8 mouse cellular contexts compared by ENCODE assay signal in genomic region chr10:121836507-121837165, GRCm38 (mm10).
DNase-seq lines count a peak whose midpoint lies in the region; ATAC-seq and TF ChIP-seq lines count a peak whose summit lies in the region.

No protein-coding gene starts in this region.

- H3K4me3 ChIP-seq in neural tube, embryonic 11.5 days (ENCODE audit: low read depth, low read length), result no peak overlapping the region
- H3K4me3 ChIP-seq in embryonic fibroblast, embryonic 13.5 days (ENCODE audit: insufficient read depth, low read length), result peak overlapping the region; percentile 40
- peak overlapping the region; percentile 47 for H3K4me3 ChIP-seq in heart, embryonic 16.5 days (ENCODE audit: low read length)
- peak overlapping the region; percentile 19 for H3K4me3 ChIP-seq in lung, postnatal 0 days (ENCODE audit: low read depth, low read length)

- H3K9me3 ChIP-seq in neural tube, embryonic 11.5 days (ENCODE audit: control insufficient read depth, low read length), result no peaks in the 10 kb centered on the region
- H3K9me3 ChIP-seq in heart, embryonic 16.5 days (replicated peaks; ENCODE audit: control insufficient read depth, low read length), result no peaks in the 10 kb centered on the region
- no peaks in the 10 kb centered on the region for H3K9me3 ChIP-seq in lung, postnatal 0 days (ENCODE audit: low read length)

- ATAC-seq in neural tube, embryonic 11.5 days (ENCODE audit: insufficient read depth, low FRiP score, low TSS enrichment), result no peak
- peak; percentile 71 for ATAC-seq in heart, embryonic 16.5 days (replicated peaks; ENCODE audit: extremely low read depth, insufficient read depth, low FRiP score)
- ATAC-seq in lung, postnatal 0 days, result peak; percentile 73

- peak; percentile 26 for DNase-seq in neural tube, embryonic 11.5 days (ENCODE audit: low spot score)
- no peak for DNase-seq in neural tube, embryonic 10.5 days (ENCODE audit: extremely low spot score, low spot score)
- peak; percentile 79 to 80 for DNase-seq in kidney, postnatal 25 days
- peak; percentile 71 for DNase-seq in lung, postnatal 0 days (ENCODE audit: low spot score)
- peak; percentile 80 for DNase-seq in right cerebral cortex, postnatal 4 days
- DNase-seq in spleen, adult 18-20 months, result no peak

- H3K27me3 ChIP-seq in neural tube, embryonic 11.5 days (ENCODE audit: control insufficient read depth, insufficient read depth, low read length), result no peaks in the 10 kb centered on the region
- no peaks in the 10 kb centered on the region for H3K27me3 ChIP-seq in heart, embryonic 16.5 days (ENCODE audit: control insufficient read depth, insufficient read depth, low read length)
- H3K27me3 ChIP-seq in lung, postnatal 0 days (replicated peaks; ENCODE audit: insufficient read depth, low read length), result no peaks in the 10 kb centered on the region

- TF ChIP-seq EP300 in lung, postnatal 0 days (IDR thresholded peaks at IDR 0.05), result no peak

- no peaks in the 10 kb centered on the region for H3K4me1 ChIP-seq in neural tube, embryonic 11.5 days (ENCODE audit: control insufficient read depth, insufficient read depth, low read length)
- H3K4me1 ChIP-seq in embryonic fibroblast, embryonic 13.5 days (ENCODE audit: control insufficient read depth, insufficient read depth, low read length), result 0 out of 2 replicates have a peak, but pooled peaks cover 7% of the 10 kb centered on the region
- H3K4me1 ChIP-seq in heart, embryonic 16.5 days (ENCODE audit: control insufficient read depth, insufficient read depth, low read length), result peaks cover 15% of the 10 kb centered on the region; the same call in 1 of the 2 replicates
- no peaks in the 10 kb centered on the region for H3K4me1 ChIP-seq in lung, postnatal 0 days (ENCODE audit: insufficient read depth, low read depth, low read length)

- H3K27ac ChIP-seq in neural tube, embryonic 11.5 days (ENCODE audit: low read depth, low read length), result no peak overlapping the region
- H3K27ac ChIP-seq in embryonic fibroblast, embryonic 13.5 days (ENCODE audit: insufficient read depth, low read length), result peak overlapping the region; percentile 86
- peak overlapping the region; percentile 93 for H3K27ac ChIP-seq in heart, embryonic 16.5 days (ENCODE audit: low read length)
- peak overlapping the region; percentile 29; the same call in 1 of the 2 replicates for H3K27ac ChIP-seq in lung, postnatal 0 days (ENCODE audit: low read length)

- no peak for TF ChIP-seq CTCF in embryonic fibroblast, embryonic 13.5 days (IDR thresholded peaks at IDR 0.05; ENCODE audit: borderline replicate concordance, insufficient read depth, low read length)
- no peak for TF ChIP-seq CTCF in lung, postnatal 0 days (IDR thresholded peaks at IDR 0.05)

- TF ChIP-seq POLR2A in embryonic fibroblast, embryonic 13.5 days (IDR thresholded peaks at IDR 0.05; ENCODE audit: low read depth, low read length), result 0 out of 2 replicates have a peak, but pooled peaks have one; percentile 13

- no peak overlapping the region; the same call in 1 of the 2 replicates for H3K9ac ChIP-seq in neural tube, embryonic 11.5 days (ENCODE audit: low read length)
- H3K9ac ChIP-seq in heart, embryonic 16.5 days (ENCODE audit: low read length), result peak overlapping the region; percentile 66
- no peak overlapping the region; the same call in 1 of the 2 replicates for H3K9ac ChIP-seq in lung, postnatal 0 days (replicated peaks; ENCODE audit: low read depth)

- H3K4me2 ChIP-seq in neural tube, embryonic 11.5 days (ENCODE audit: low read depth), result no peak overlapping the region
- H3K4me2 ChIP-seq in heart, embryonic 16.5 days (ENCODE audit: low read depth, low read length), result peak overlapping the region; percentile 66
- H3K4me2 ChIP-seq in lung, postnatal 0 days (replicated peaks; ENCODE audit: low read depth, low read length), result peak overlapping the region; percentile 43

- H3K36me3 ChIP-seq in neural tube, embryonic 11.5 days (ENCODE audit: control insufficient read depth, insufficient read depth, low read length), result peaks cover 2% of the 10 kb centered on the region
- H3K36me3 ChIP-seq in heart, embryonic 16.5 days (ENCODE audit: control insufficient read depth, insufficient read depth), result 0 out of 2 replicates have a peak, but pooled peaks cover 1% of the 10 kb centered on the region
- H3K36me3 ChIP-seq in lung, postnatal 0 days (ENCODE audit: insufficient read depth, low read length), result no peaks in the 10 kb centered on the region

- 61% methylated on average over 18 of the region's 18 CpGs for WGBS in neural tube, embryonic 11.5 days
- WGBS in heart, embryonic 16.5 days, result 27% methylated on average over 18 of the region's 18 CpGs
- 50% methylated on average over 18 of the region's 18 CpGs for WGBS in lung, postnatal 0 days

Comparison
In these comparisons a context has a peak if more than half of its experiments do, and no peak if none do; other contexts are left out.
1. DNase-seq: peak in neural tube, embryonic 11.5 days (single experiment), kidney, postnatal 25 days (2 of 2), lung, postnatal 0 days (single experiment) and right cerebral cortex, postnatal 4 days (single experiment); none in neural tube, embryonic 10.5 days (single experiment) and spleen, adult 18-20 months (0 of 2).